Comparison of ENCODE assay signal across 23 mouse cellular contexts in genomic region chr9:85391283-85391682, GRCm38 (mm10).
A peak's percentile ranks its signal among the peaks of the same experiment; 100 is the strongest.
DNase-seq lines count a peak whose midpoint lies in the region; ATAC-seq and TF ChIP-seq lines count a peak whose summit lies in the region.
"Had no signal": no experiment of that assay in that cellular context is flagged by ENCODE, and none has a peak within 500 bp of the region (broad histone marks: within the 10 kb centered on the region; RNA-seq: fewer than 3 reads in every experiment).

No protein-coding gene starts in this region.

- H3K27me3 ChIP-seq in thymus, adult 2 months (ENCODE audit: control insufficient read depth, insufficient read depth, low read length): no peaks in the 10 kb centered on the region
- H3K27me3 ChIP-seq: embryonic facial prominence, embryonic 13.5 days; embryonic facial prominence, embryonic 15.5 days; forebrain, embryonic 12.5 days; Patski had no signal

- TF ChIP-seq CTCF in thymus, adult 2 months (IDR thresholded peaks at IDR 0.05; ENCODE audit: borderline replicate concordance, control insufficient read depth, extremely low read depth, insufficient read depth, low read length, poor library complexity): no peak

- no peaks in the 10 kb centered on the region for H3K4me1 ChIP-seq in thymus, adult 2 months (replicated peaks; ENCODE audit: control insufficient read depth, insufficient read depth, low read length)
- H3K4me1 ChIP-seq: embryonic facial prominence, embryonic 13.5 days; embryonic facial prominence, embryonic 15.5 days; forebrain, embryonic 10.5 days; forebrain, embryonic 12.5 days had no signal

- no peak overlapping the region for H3K27ac ChIP-seq in thymus, adult 2 months (ENCODE audit: control insufficient read depth, insufficient read depth, low read length)
- H3K27ac ChIP-seq: embryonic facial prominence, embryonic 13.5 days; embryonic facial prominence, embryonic 15.5 days; forebrain, embryonic 10.5 days; forebrain, embryonic 12.5 days had no signal

- 66% methylated on average over 2 of the region's 2 CpGs for WGBS in thymus, adult 2 months

- H3K36me3 ChIP-seq in thymus, adult 2 months (ENCODE audit: control insufficient read depth, insufficient read depth, low read length): no peaks in the 10 kb centered on the region
- H3K36me3 ChIP-seq: embryonic facial prominence, embryonic 13.5 days; embryonic facial prominence, embryonic 15.5 days; forebrain, embryonic 10.5 days; forebrain, embryonic 12.5 days had no signal

- H3K4me3 ChIP-seq in thymus, adult 2 months (ENCODE audit: control insufficient read depth, insufficient read depth, low read length): no peak overlapping the region
- H3K4me3 ChIP-seq: embryonic facial prominence, embryonic 13.5 days; embryonic facial prominence, embryonic 15.5 days; erythroblast, embryonic 14.5 days; forebrain, embryonic 10.5 days; forebrain, embryonic 12.5 days had no signal

- ATAC-seq in granulocyte monocyte progenitor cell, adult 5-6 weeks (replicated peaks; ENCODE audit: poor library complexity, severe bottlenecking): peak; percentile 57
- ATAC-seq in megakaryocyte progenitor cell, adult 5-6 weeks (replicated peaks; ENCODE audit: poor library complexity): peak; percentile 71
- ATAC-seq: activated CD4-positive, CD25-positive, alpha-beta regulatory T cell, adult 4 months; forebrain, embryonic 14.5 days; forebrain, embryonic 16.5 days; Patski had no signal

- DNase-seq in 416B (ENCODE audit: low read depth): peak; percentile 14
- DNase-seq in cerebellum, adult 9-10 months: no peak
- no peak for DNase-seq in adrenal gland, adult 8-10 months
- DNase-seq in thymus, adult 2 months: no peak
- DNase-seq: adrenal gland, postnatal 10 days; adrenal gland, postnatal 25 days; cerebellum, adult 11 months; cerebellum, adult 18-20 months; cerebellum, adult 8-10 months; cerebellum, postnatal 10 days; cerebellum, postnatal 25 days; embryo, embryonic 11 days had no signal

- TF ChIP-seq POLR2A in thymus, adult 2 months (IDR thresholded peaks at IDR 0.05; ENCODE audit: control insufficient read depth, extremely low read depth, insufficient read depth, low read length, poor library complexity): no peak
